Mouse (Mus musculus) midbrain, embryonic 16.5 days (tissue): Measurements from ENCODE around the gene Trappc3l. TPM values are rescaled to one million over a fixed set of nuclear protein-coding genes. Genes with fewer than 3 reads are reported as not detected.

Experiments
- ATAC-seq: fragments of 200-750 bp; cut with Nextera tagmentation; 2 replicates; pipeline ENCODE4 v1.8.0; 2017; ENCODE audit warnings: moderate TSS enrichment
- H3K27ac ChIP-seq: fragments of 300-500 bp; sonication (generic); 2 replicates; pipeline ENCODE4 v1.5.1; 2014; ENCODE audit warnings: mild to moderate bottlenecking, low read length, mixed read lengths
- H3K27me3 ChIP-seq: fragments of 300-500 bp; sonication (generic); 2 replicates; pipeline ENCODE4 v1.6.1; 2014; ENCODE audit warnings: low read depth, low read length, mixed read lengths; ENCODE audit not compliant: control insufficient read depth, insufficient read depth
- H3K36me3 ChIP-seq: fragments of 300-500 bp; sonication (generic); 2 replicates; pipeline ENCODE4 v1.6.1; 2014; ENCODE audit warnings: mild to moderate bottlenecking, low read length, moderate library complexity, mixed read lengths; ENCODE audit not compliant: control insufficient read depth, insufficient read depth
- H3K4me1 ChIP-seq: fragments of 300-500 bp; sonication (generic); 2 replicates; pipeline ENCODE4 v1.6.1; 2014; ENCODE audit warnings: mild to moderate bottlenecking, low read length, mixed read lengths; ENCODE audit not compliant: control insufficient read depth, insufficient read depth
- H3K4me2 ChIP-seq: fragments of 300-500 bp; sonication (generic); 2 replicates; pipeline ENCODE4 v1.6.1; 2014; ENCODE audit warnings: mild to moderate bottlenecking, low read length, mixed read lengths
- H3K4me3 ChIP-seq: fragments of 300-500 bp; sonication (generic); 2 replicates; pipeline ENCODE4 v1.5.1; 2014; ENCODE audit warnings: low read depth, mild to moderate bottlenecking, low read length, moderate library complexity, mixed read lengths
- H3K9ac ChIP-seq: fragments of 300-500 bp; sonication (generic); 2 replicates; pipeline ENCODE4 v1.6.1; 2014; ENCODE audit warnings: low read depth, low read length, mixed read lengths
- H3K9me3 ChIP-seq: fragments of 300-500 bp; sonication (generic); replicated peaks from 2 replicates; pipeline ENCODE4 v1.6.1; 2014; ENCODE audit warnings: mild to moderate bottlenecking, low read length, mixed read lengths; ENCODE audit not compliant: control insufficient read depth, poor library complexity, severe bottlenecking
- WGBS: fragments of 180-500 bp; shearing (Covaris S2); extraction: QIAGEN DNeasy Blood & Tissue Kit; methylation state at CpG from one replicate; pipeline ENCODE4 v1.1.7; 2014; 5-methylcytosine and 5-hydroxymethylcytosine counted together
- polyA plus RNA-seq: library from polyadenylated mRNA; unstranded; fragments of >200 nt; fragmentation: Nextera tagmentation; extraction: Ambion mirVana; gene quantifications from 2 replicates; pipeline ENCODE4 v1.2.1, GENCODE M21; 2015

Gene Trappc3l
- polyA plus RNA-seq, 1 experiment from 2014 or later = not detected

DNA sequence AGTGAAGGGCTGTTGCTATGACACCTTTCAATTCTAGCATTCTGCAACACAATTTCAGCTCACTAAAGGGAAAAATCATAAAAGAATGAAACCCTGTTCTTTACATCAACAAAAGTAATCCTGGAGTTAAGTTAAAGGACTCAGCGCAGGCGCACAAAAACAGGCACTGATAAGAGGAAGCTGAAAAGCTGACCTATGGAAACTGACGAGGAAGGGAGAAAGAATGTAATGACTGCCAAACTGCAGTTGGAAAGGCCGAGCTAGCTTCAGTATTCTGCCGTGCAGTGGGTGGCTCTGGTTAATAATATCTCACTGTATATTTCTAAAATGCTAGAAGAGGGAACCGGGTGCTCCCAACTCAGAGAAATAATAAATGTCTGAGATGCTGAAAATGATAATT lies 100.6 kb downstream of the Trappc3l start:
- Histone ChIP-seq H3K27ac (no peak overlapping the region), H3K36me3 (no peaks in the 10 kb centered on the region), H3K4me2 (no peak overlapping the region), H3K9me3 (no peaks in the 10 kb centered on the region; the same call in 1 of the 2 replicates), H3K4me1 (no peaks in the 10 kb centered on the region), H3K27me3 (no peaks in the 10 kb centered on the region), H3K9ac (no peak overlapping the region), H3K4me3 (no peak overlapping the region)
- WGBS = 66% methylated on average over 6 of the region's 6 CpGs
- no peak for ATAC-seq

DNA sequence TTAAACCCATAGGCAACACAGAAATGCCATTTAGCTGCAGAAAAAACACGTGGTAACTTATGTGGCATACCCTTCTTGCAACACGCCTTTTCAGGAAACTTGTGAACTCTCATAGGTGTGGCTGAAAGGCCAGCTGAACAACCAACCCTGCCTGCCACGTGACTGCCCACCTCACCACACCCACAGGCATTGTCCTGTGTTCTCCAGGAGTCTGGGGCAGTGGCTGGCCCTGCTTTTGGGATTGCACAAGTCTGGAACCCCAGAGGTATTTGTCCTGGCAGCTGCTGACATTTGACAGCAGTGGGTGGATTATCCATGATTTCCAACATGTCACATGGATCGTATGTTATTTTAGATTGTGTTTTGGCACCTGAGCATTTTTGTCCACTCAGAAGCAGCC lies 102.4 kb downstream of the Trappc3l start:
- H3K4me3 ChIP-seq = no peak overlapping the region
- H3K9ac ChIP-seq = no peak overlapping the region
- WGBS = 73% methylated on average over 4 of the region's 4 CpGs

GRCm38 (mm10) chr10:34141693-34142092 lies 104.3 kb downstream of the Trappc3l start:
- Histone ChIP-seq H3K27me3 (no peaks in the 10 kb centered on the region), H3K4me1 (no peaks in the 10 kb centered on the region), H3K27ac (no peak overlapping the region), H3K9ac (no peak overlapping the region), H3K9me3 (peaks cover 3% of the 10 kb centered on the region; the same call in 1 of the 2 replicates), H3K4me3 (no peak overlapping the region), H3K4me2 (no peak overlapping the region), H3K36me3 (no peaks in the 10 kb centered on the region)
- 96% methylated on average over 2 of the region's 2 CpGs for WGBS
- no peak for ATAC-seq

More for the DNA sequence above, 102.4 kb downstream of the Trappc3l start:
- Histone ChIP-seq H3K9me3 (peaks cover 3% of the 10 kb centered on the region; the same call in 1 of the 2 replicates), H3K27me3 (no peaks in the 10 kb centered on the region), H3K4me1 (no peaks in the 10 kb centered on the region), H3K36me3 (no peaks in the 10 kb centered on the region), H3K27ac (no peak overlapping the region), H3K4me2 (no peak overlapping the region)
- no peak for ATAC-seq

- Histone ChIP-seq H3K4me3 (no peak overlapping the region), H3K27ac (no peak overlapping the region), H3K4me1 (no peaks in the 10 kb centered on the region), H3K4me2 (no peak overlapping the region), H3K36me3 (no peaks in the 10 kb centered on the region), H3K27me3 (no peaks in the 10 kb centered on the region), H3K9ac (no peak overlapping the region), H3K9me3 (no peaks in the 10 kb centered on the region)
- no peak for ATAC-seq
- WGBS = 77% methylated on average over 3 of the region's 3 CpGs
Observed at GRCm38 (mm10) chr10:34149772-34150171, 112.4 kb downstream of the Trappc3l start.

GRCm38 (mm10) chr10:34150454-34150853 lies 113.1 kb downstream of the Trappc3l start:
- no peaks in the 10 kb centered on the region for H3K9me3 ChIP-seq
- H3K9ac ChIP-seq = no peak overlapping the region
- WGBS = 56% methylated on average over 6 of the region's 6 CpGs
- no peak overlapping the region for H3K4me3 ChIP-seq
- no peak overlapping the region for H3K4me2 ChIP-seq
- no peaks in the 10 kb centered on the region for H3K36me3 ChIP-seq
- H3K4me1 ChIP-seq = no peaks in the 10 kb centered on the region
- no peaks in the 10 kb centered on the region for H3K27me3 ChIP-seq
- no peak for ATAC-seq
- no peak overlapping the region for H3K27ac ChIP-seq

DNA sequence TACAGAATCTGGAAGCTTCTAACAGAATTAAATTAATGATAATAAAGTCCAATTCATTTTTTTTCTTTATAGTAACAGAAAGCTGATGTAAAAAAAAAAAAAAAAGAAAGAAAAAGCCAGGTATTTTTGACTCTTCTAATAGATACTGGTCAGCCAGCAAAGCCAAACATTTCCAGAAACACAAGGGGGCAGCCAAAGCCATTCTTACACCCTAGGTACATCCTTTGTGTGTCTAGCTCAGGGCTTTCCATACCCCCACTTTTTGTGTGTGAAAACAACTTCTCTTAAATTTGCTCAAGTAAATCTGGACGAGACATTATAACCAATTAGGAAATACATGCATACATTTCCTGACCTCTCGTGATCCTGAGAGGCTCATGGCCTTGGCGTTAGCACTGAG lies 114.4 kb downstream of the Trappc3l start:
- ATAC-seq = no peak; the same call in 1 of the 2 replicates
- H3K9me3 ChIP-seq = no peaks in the 10 kb centered on the region
- WGBS = 93% methylated on average over 3 of the region's 3 CpGs
- no peaks in the 10 kb centered on the region for H3K27me3 ChIP-seq
- H3K4me2 ChIP-seq = no peak overlapping the region
- no peak overlapping the region for H3K9ac ChIP-seq
- H3K4me1 ChIP-seq = no peaks in the 10 kb centered on the region
- H3K4me3 ChIP-seq = no peak overlapping the region
- H3K36me3 ChIP-seq = no peaks in the 10 kb centered on the region
- no peak overlapping the region for H3K27ac ChIP-seq

GRCm38 (mm10) chr10:34155796-34156554 lies 118.6 kb downstream of the Trappc3l start:
- H3K4me1 ChIP-seq = no peaks in the 10 kb centered on the region
- H3K27ac ChIP-seq = no peak overlapping the region
- no peak for ATAC-seq
- H3K4me3 ChIP-seq = no peak overlapping the region
- 81% methylated on average over 12 of the region's 12 CpGs for WGBS
- H3K36me3 ChIP-seq = no peaks in the 10 kb centered on the region
- H3K27me3 ChIP-seq = no peaks in the 10 kb centered on the region
- no peak overlapping the region for H3K9ac ChIP-seq
- H3K9me3 ChIP-seq = no peaks in the 10 kb centered on the region
- no peak overlapping the region for H3K4me2 ChIP-seq

Other genes starting within 250 kb of the Trappc3l start
- gene Sult3a1, start 179.9 kb upstream of the Trappc3l start, polyA plus RNA-seq = not detected in 2 replicates
- gene Rsph4a, start 132.5 kb upstream of the Trappc3l start, polyA plus RNA-seq = 1.4 and 2.1 TPM in 2 replicates
- gene Zup1, start 86.3 kb upstream of the Trappc3l start, polyA plus RNA-seq = 18.8 and 23.1 TPM in 2 replicates
- gene Rwdd1, start 18.0 kb upstream of the Trappc3l start, polyA plus RNA-seq = 118 and 125 TPM in 2 replicates
- not detected in 2 replicates for gene Calhm4, start 6.7 kb downstream of the Trappc3l start, polyA plus RNA-seq
- 0.69 and 0.92 TPM in 2 replicates for gene Calhm5, start 58.9 kb downstream of the Trappc3l start, polyA plus RNA-seq
- 0.45 and 0.67 TPM in 2 replicates for gene Calhm6, start 90.4 kb downstream of the Trappc3l start, polyA plus RNA-seq
- 6.1 and 6.7 TPM in 2 replicates for gene Dse, start 170.1 kb downstream of the Trappc3l start, polyA plus RNA-seq
- gene Tspyl1, start 244.6 kb downstream of the Trappc3l start, polyA plus RNA-seq = 128 and 149 TPM in 2 replicates